Mouse (Mus musculus): ENCODE data around the gene Arl4a. TPM values are rescaled to one million over a fixed set of nuclear protein-coding genes. Genes with fewer than 3 reads are reported as not detected.
A peak's percentile ranks its signal among the peaks of the same experiment; 100 is the strongest.

Arl4a gene
- total and polyA plus RNA-seq, 3 experiments: 24.3 to 25.4 (median 24.6) TPM

GRCm38 (mm10) chr12:40016068-40016467 lies 21.8 kb downstream of the Arl4a start:
- Histone ChIP-seq H3K36me3 (replicated peaks in 1 of 2; ENCODE audit: control insufficient read depth in 1 of 2, insufficient read depth in 1 of 2, low read length in 1 of 2) (no peaks in the 10 kb centered on the region), H3K9me3 (replicated peaks; ENCODE audit: low read length) (no peaks in the 10 kb centered on the region), H3K4me3 (replicated peaks in 1 of 3; ENCODE audit: low read depth in 2 of 3, low read length in 2 of 3, poor library complexity in 1 of 3) (no peak overlapping the region), H3K27me3 (replicated peaks) (no peaks in the 10 kb centered on the region), H3K79me2 (replicated peaks; ENCODE audit: control insufficient read depth, extremely low read depth, insufficient read depth, poor library complexity, severe bottlenecking) (no peaks in the 10 kb centered on the region), H3K4me1 (ENCODE audit: control insufficient read depth in 1 of 2, insufficient read depth in 2 of 2) (peaks cover 6 to 20% of the 10 kb centered on the region in 2 experiments), H3K9ac (ENCODE audit: insufficient read depth, low read depth) (no peak overlapping the region), H3K27ac (ENCODE audit: insufficient read depth, low read depth) (no peak overlapping the region), H3K4me2 (ENCODE audit: insufficient read depth, low read depth, poor library complexity, severe bottlenecking) (no peak overlapping the region)
- no peak for DNase-seq (ENCODE audit: extremely low read depth)
- TF ChIP-seq E2F4 (IDR thresholded peaks at IDR 0.05; ENCODE audit: insufficient replicate concordance, low read depth, low read length) (no peak), CTCF (conservative IDR thresholded peaks at IDR 0.05 in 1 of 2, IDR thresholded peaks at IDR 0.05 in 1 of 2; ENCODE audit: low read depth in 2 of 2, low read length in 2 of 2) (no peak), ZKSCAN1 (IDR thresholded peaks at IDR 0.05; ENCODE audit: borderline replicate concordance, low read depth, low read length) (no peak)
- dilution Hi-C loops (cut with MboI; ENCODE audit: extremely low pct_ligation_motif_present, extremely low pct_unique_long_range_greater_than_20kb, low sequenced_read_pairs) (no loop called here), in situ Hi-C loops (cut with MboI; ENCODE audit: low pct_ligation_motif_present, low pct_unique_long_range_greater_than_20kb, low sequenced_read_pairs) (loop anchor here (10.0 kb wide), 1 partner anchor 161 kb away; no protein-coding TSS in a partner anchor)

- no peaks in the 10 kb centered on the region for H3K79me2 ChIP-seq (replicated peaks; ENCODE audit: control insufficient read depth, extremely low read depth, insufficient read depth, poor library complexity, severe bottlenecking)
- H3K4me1 ChIP-seq (ENCODE audit: control insufficient read depth in 1 of 2, insufficient read depth in 2 of 2): peaks cover 24 to 33% of the 10 kb centered on the region in 2 experiments
- no peak overlapping the region for H3K4me3 ChIP-seq (replicated peaks in 1 of 3; ENCODE audit: low read depth in 2 of 3, low read length in 2 of 3, poor library complexity in 1 of 3)
- no peaks in the 10 kb centered on the region for H3K27me3 ChIP-seq (replicated peaks)
- peak overlapping the region; percentile 36 for H3K4me2 ChIP-seq (ENCODE audit: insufficient read depth, low read depth, poor library complexity, severe bottlenecking)
- DNase-seq (ENCODE audit: extremely low read depth): peak; percentile 38
- H3K36me3 ChIP-seq (replicated peaks in 1 of 2; ENCODE audit: control insufficient read depth in 1 of 2, insufficient read depth in 1 of 2, low read length in 1 of 2): no peaks in the 10 kb centered on the region
- no peak for TF ChIP-seq EP300 (IDR thresholded peaks at IDR 0.05; ENCODE audit: low read length)
- TF ChIP-seq UBTF (IDR thresholded peaks at IDR 0.05; ENCODE audit: low read depth, low read length): no peak
- TF ChIP-seq USF1 (IDR thresholded peaks at IDR 0.05; ENCODE audit: low read depth, low read length): no peak
- TF ChIP-seq ETS1 (conservative IDR thresholded peaks at IDR 0.05; ENCODE audit: low read depth, low read length): peak; percentile 54
- no peak for TF ChIP-seq CTCF (conservative IDR thresholded peaks at IDR 0.05 in 1 of 2, IDR thresholded peaks at IDR 0.05 in 1 of 2; ENCODE audit: low read depth in 2 of 2, low read length in 2 of 2)
- TF ChIP-seq RCOR1 (conservative IDR thresholded peaks at IDR 0.05; ENCODE audit: low read depth, low read length): no peak
- peak; percentile 40; the same call in 1 of the 2 replicates for TF ChIP-seq JUND (conservative IDR thresholded peaks at IDR 0.05; ENCODE audit: low read depth, low read length)
- TF ChIP-seq TBP (conservative IDR thresholded peaks at IDR 0.05; ENCODE audit: low read depth, low read length): no peak
- no peak for TF ChIP-seq ELF1 (IDR thresholded peaks at IDR 0.05; ENCODE audit: low read depth, low read length)
- TF ChIP-seq ZKSCAN1 (IDR thresholded peaks at IDR 0.05; ENCODE audit: borderline replicate concordance, low read depth, low read length): no peak
- TF ChIP-seq BHLHE40 (IDR thresholded peaks at IDR 0.05; ENCODE audit: low read depth, low read length): peak; percentile 41
- no peak for TF ChIP-seq CHD2 (IDR thresholded peaks at IDR 0.05; ENCODE audit: low read length)
- TF ChIP-seq KAT2A (IDR thresholded peaks at IDR 0.05; ENCODE audit: insufficient replicate concordance, low read length): no peak
- TF ChIP-seq MAZ (IDR thresholded peaks at IDR 0.05; ENCODE audit: low read depth, low read length): no peak
- TF ChIP-seq HCFC1 (IDR thresholded peaks at IDR 0.05; ENCODE audit: low read depth, low read length): no peak
- TF ChIP-seq ZMIZ1 (IDR thresholded peaks at IDR 0.05; ENCODE audit: low read depth, low read length): no peak
- peak overlapping the region; percentile 25; the same call in 1 of the 2 replicates for H3K9ac ChIP-seq (ENCODE audit: insufficient read depth, low read depth)
- dilution Hi-C loops (cut with MboI; ENCODE audit: extremely low pct_ligation_motif_present, extremely low pct_unique_long_range_greater_than_20kb, low sequenced_read_pairs) (no loop called here), in situ Hi-C loops (cut with MboI; ENCODE audit: low pct_ligation_motif_present, low pct_unique_long_range_greater_than_20kb, low sequenced_read_pairs) (loop anchor here (10.0 kb wide), 1 partner anchor 155 kb away; no protein-coding TSS in a partner anchor)
- peak overlapping the region; percentile 68; the same call in 1 of the 2 replicates for H3K27ac ChIP-seq (ENCODE audit: insufficient read depth, low read depth)
- H3K9me3 ChIP-seq (replicated peaks; ENCODE audit: low read length): no peaks in the 10 kb centered on the region
Measured at GRCm38 (mm10) chr12:40009866-40010265, 28.0 kb downstream of the Arl4a start.

Data from CH12.LX (cell line).